Mouse (Mus musculus) megakaryocyte, embryonic 14.5 days (primary cell): ENCODE data around the gene Agbl3.

ENCODE experiments used
- FLI1 ChIP-seq: IDR thresholded peaks from 2 replicates; pipeline ENCODE4 v1.6.1; 2012; ENCODE audit warnings: low read length, inconsistent platforms, mixed read lengths
- GATA1 ChIP-seq: IDR thresholded peaks from 3 replicates; pipeline ENCODE4 v1.6.1; 2012; ENCODE audit warnings: mixed read lengths, low read length, inconsistent platforms, borderline replicate concordance

GRCm38 (mm10) chr6:34875966-34876834, 96.0 kb downstream of the Agbl3 start:
- no peak for TF ChIP-seq GATA1
- no peak for TF ChIP-seq FLI1
